Mouse (Mus musculus): ENCODE results near the gene Med13l. TPM values are rescaled to one million over a fixed set of nuclear protein-coding genes. Genes with fewer than 3 reads are reported as not detected.
A peak's percentile ranks its signal among the peaks of the same experiment; 100 is the strongest.

Med13l gene
- total and polyA plus RNA-seq, 2 experiments from 2014 or later, result 12.5 to 31.0 TPM

DNA sequence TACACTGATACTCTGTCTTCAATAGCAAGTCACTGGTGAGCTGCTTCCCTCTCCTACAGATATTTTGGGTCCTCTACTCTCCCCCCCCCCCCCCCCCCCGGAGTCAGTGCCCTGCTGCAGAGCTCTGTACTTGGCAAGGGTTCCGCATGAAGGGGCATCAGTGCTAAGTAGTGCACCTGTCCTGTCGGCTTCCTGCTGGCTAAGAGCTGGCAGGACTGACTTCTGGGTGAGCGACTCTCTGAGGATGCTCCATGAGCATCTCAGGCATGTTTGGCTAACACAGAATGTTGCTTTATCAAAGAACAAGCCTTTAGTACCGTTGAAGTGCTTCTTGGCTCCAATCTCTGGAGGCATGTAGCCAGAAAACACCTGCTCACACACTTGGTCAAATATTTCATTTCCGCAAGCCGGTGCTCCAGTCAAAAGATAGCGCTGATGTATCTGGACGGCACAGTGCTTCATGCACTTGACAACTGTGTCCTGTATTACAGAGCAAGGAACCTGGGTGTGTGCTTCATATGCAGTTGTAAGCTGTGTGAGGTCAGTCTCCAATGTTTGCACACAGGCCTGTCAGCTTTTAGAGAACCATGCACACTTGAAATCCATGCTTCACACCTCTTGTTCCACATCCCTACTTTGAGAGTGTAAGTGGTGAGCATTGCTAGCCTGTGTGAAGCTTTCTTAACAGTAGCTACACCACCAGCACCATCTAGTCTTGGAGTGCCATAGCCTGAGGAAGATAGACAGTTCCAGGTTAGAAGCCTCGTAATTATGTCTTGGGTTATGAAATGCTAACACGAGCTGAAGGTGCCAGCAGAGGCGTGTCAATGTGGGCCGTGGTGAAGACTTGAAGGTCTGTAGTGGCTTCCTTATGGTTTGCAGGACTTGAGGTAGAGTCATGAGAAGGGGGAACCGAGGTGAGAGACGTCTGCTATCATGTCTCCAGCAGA lies 128.7 kb downstream of the Med13l start:
- Histone ChIP-seq H3K27ac (ENCODE audit: low read depth, low read length) (no peak overlapping the region), H3K4me2 (ENCODE audit: low read depth) (no peak overlapping the region), H3K9ac (no peak overlapping the region), H3K9me3 (ENCODE audit: low read length) (no peaks in the 10 kb centered on the region), H3K27me3 (ENCODE audit: insufficient read depth, low read length) (no peaks in the 10 kb centered on the region), H3K4me1 (ENCODE audit: insufficient read depth) (no peaks in the 10 kb centered on the region), H3K4me3 (ENCODE audit: low read depth, low read length) (no peak overlapping the region), H3K36me3 (ENCODE audit: insufficient read depth) (no peaks in the 10 kb centered on the region)
- ATAC-seq (no peak), DNase-seq (no peak)
- TF ChIP-seq CTCF (IDR thresholded peaks at IDR 0.05; ENCODE audit: low read depth), result no peak
- WGBS, result 73% methylated on average over 15 of the region's 15 CpGs

DNA sequence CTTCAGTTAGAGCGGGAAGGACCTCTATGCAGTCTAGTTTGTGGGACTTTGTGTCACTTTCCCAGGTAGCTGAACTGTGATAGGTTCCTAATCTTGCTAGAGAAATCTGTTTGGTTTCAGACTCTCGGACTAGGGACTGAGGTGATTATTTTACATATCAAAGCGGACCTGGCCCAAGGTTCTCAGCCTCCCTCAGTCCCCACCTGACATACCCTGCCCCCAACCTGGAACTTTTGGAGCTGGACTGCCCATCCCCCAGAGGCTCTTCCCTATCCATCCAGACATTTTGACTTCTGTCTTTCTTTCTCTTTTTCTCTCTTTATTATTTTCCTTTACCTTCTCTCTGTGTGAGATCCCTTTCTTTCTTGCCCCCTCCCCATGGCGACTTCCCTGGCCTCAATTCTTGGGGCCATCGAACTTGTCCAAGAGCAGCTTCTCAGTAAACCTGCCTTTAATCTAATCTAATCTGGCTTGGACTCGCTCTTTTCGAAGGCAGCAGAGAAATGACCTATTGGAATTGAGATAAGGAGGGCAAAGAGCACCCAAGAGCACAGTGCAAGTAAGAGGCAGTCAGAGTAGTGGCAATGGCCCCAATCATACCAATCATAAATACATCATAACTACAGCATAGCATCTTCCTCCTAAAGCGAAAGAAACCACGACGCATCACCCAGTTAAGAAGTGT lies 130.7 kb downstream of the Med13l start:
- WGBS, result 79% methylated on average over 10 of the region's 10 CpGs
- no peak for ATAC-seq

DNA sequence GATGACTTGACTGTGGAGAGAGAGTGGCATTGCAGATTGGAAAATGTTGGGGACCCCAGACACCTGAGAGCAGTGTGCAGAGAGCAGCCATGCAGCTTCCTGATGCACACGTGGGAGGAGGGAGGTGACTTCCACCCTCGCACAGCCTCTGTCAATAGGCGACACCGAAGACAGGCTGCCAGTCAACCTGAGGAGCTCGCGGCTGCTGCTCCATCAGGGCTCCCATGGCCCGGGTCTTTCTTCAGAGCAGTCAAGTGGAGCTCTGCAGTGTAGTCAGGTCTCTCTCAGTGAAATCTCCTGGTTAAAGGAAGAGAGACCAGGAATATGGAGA lies 131.2 kb downstream of the Med13l start:
- no peak overlapping the region for H3K4me2 ChIP-seq (ENCODE audit: low read depth)
- 50% methylated on average over 7 of the region's 7 CpGs for WGBS
- ATAC-seq, result peak; percentile 51; the same call in 1 of the 2 replicates
- TF ChIP-seq CTCF (IDR thresholded peaks at IDR 0.05; ENCODE audit: low read depth), result no peak
- H3K36me3 ChIP-seq (ENCODE audit: insufficient read depth), result no peaks in the 10 kb centered on the region
- H3K4me3 ChIP-seq (ENCODE audit: low read depth, low read length), result no peak overlapping the region
- no peak for DNase-seq
- no peaks in the 10 kb centered on the region for H3K9me3 ChIP-seq (ENCODE audit: low read length)
- H3K27ac ChIP-seq (ENCODE audit: low read depth, low read length), result no peak overlapping the region
- no peak overlapping the region for H3K9ac ChIP-seq
- no peaks in the 10 kb centered on the region for H3K27me3 ChIP-seq (ENCODE audit: insufficient read depth, low read length)
- no peaks in the 10 kb centered on the region for H3K4me1 ChIP-seq (ENCODE audit: insufficient read depth)

More for the DNA sequence above, 130.7 kb downstream of the Med13l start:
- no peak overlapping the region for H3K9ac ChIP-seq
- H3K27ac ChIP-seq (ENCODE audit: low read depth, low read length), result no peak overlapping the region
- H3K4me1 ChIP-seq (ENCODE audit: insufficient read depth), result no peaks in the 10 kb centered on the region
- no peak for DNase-seq
- no peaks in the 10 kb centered on the region for H3K9me3 ChIP-seq (ENCODE audit: low read length)
- H3K27me3 ChIP-seq (ENCODE audit: insufficient read depth, low read length), result no peaks in the 10 kb centered on the region
- H3K4me3 ChIP-seq (ENCODE audit: low read depth, low read length), result no peak overlapping the region
- no peak for TF ChIP-seq CTCF (IDR thresholded peaks at IDR 0.05; ENCODE audit: low read depth)
- no peaks in the 10 kb centered on the region for H3K36me3 ChIP-seq (ENCODE audit: insufficient read depth)
- H3K4me2 ChIP-seq (ENCODE audit: low read depth), result no peak overlapping the region

DNA sequence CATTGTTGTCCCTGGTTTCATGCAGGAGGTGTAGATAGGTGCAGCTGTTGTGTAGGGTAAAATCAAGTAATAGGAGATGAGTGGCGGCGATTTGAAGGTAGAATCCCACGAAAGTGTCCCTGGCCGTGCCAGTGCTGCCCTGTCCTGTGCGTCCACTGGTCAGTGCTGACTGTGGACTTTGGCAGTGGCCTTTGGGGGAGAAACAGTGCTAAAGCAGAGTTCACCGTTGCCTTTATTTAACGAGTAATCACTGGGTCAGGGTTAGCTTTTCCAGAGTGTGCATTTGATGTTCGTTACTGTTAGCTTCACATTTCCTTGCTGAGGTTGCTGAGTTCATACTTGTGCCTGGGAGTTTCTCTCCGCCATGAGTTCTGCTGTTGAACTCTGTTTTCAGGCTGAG lies 133.5 kb downstream of the Med13l start:
- no peaks in the 10 kb centered on the region for H3K36me3 ChIP-seq (ENCODE audit: insufficient read depth)
- 85% methylated on average over 9 of the region's 9 CpGs for WGBS
- no peaks in the 10 kb centered on the region for H3K4me1 ChIP-seq (ENCODE audit: insufficient read depth)
- no peak for ATAC-seq
- H3K27me3 ChIP-seq (ENCODE audit: insufficient read depth, low read length), result no peaks in the 10 kb centered on the region
- DNase-seq, result no peak
- no peak overlapping the region for H3K27ac ChIP-seq (ENCODE audit: low read depth, low read length)
- H3K4me2 ChIP-seq (ENCODE audit: low read depth), result no peak overlapping the region
- no peak overlapping the region for H3K9ac ChIP-seq
- no peak overlapping the region for H3K4me3 ChIP-seq (ENCODE audit: low read depth, low read length)
- TF ChIP-seq CTCF (IDR thresholded peaks at IDR 0.05; ENCODE audit: low read depth), result no peak
- H3K9me3 ChIP-seq (ENCODE audit: low read length), result no peaks in the 10 kb centered on the region

DNA sequence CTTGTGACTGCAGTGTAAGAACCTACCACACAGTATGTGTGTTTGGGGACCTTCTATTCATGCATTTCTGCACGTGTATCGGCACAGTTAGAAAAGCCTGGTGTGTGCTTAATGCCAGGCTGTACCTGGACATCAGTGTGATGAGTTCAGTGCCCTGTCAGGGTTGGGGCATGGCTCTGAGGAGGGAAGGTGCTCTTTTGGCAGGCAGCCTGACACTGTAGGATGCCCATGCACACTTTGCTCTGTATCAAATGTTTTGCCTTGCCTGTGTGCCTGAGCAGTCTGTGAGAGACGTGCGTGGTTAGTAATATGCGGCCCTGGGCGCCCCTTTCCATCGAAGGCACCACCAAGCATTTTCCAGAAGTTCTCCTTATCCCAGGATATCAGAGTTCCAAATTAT lies 136.6 kb downstream of the Med13l start:
- Histone ChIP-seq H3K9me3 (ENCODE audit: low read length) (no peaks in the 10 kb centered on the region), H3K4me3 (ENCODE audit: low read depth, low read length) (no peak overlapping the region), H3K36me3 (ENCODE audit: insufficient read depth) (no peaks in the 10 kb centered on the region), H3K4me1 (ENCODE audit: insufficient read depth) (no peaks in the 10 kb centered on the region), H3K27me3 (ENCODE audit: insufficient read depth, low read length) (no peaks in the 10 kb centered on the region), H3K4me2 (ENCODE audit: low read depth) (no peak overlapping the region), H3K9ac (no peak overlapping the region), H3K27ac (ENCODE audit: low read depth, low read length) (no peak overlapping the region)
- no peak for DNase-seq
- no peak for ATAC-seq
- 88% methylated on average over 7 of the region's 7 CpGs for WGBS
- no peak for TF ChIP-seq CTCF (IDR thresholded peaks at IDR 0.05; ENCODE audit: low read depth)

DNA sequence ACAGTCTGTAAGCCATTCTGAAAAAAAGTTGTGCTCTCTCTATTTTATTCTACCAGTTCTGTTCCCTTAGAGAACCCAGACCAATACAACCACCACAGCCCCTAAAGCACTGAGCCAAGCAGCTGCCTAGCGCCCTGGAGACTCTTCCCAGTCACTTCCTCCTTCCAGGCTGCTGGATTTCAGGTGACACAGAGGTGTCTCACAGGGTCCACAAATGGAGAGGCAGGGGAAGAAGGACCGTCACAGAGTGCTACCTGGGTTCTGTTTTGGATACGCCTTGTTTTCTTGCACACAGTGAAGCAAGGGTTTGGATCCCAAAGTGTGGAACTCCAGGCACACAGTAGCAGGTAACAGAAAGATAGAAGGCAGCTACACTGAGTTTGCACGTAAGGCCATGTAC lies 140.5 kb downstream of the Med13l start:
- Histone ChIP-seq H3K4me1 (ENCODE audit: insufficient read depth) (peaks cover 13% of the 10 kb centered on the region), H3K27me3 (ENCODE audit: insufficient read depth, low read length) (no peaks in the 10 kb centered on the region), H3K36me3 (ENCODE audit: insufficient read depth) (no peaks in the 10 kb centered on the region), H3K9ac (no peak overlapping the region), H3K4me2 (ENCODE audit: low read depth) (no peak overlapping the region), H3K27ac (ENCODE audit: low read depth, low read length) (no peak overlapping the region), H3K4me3 (ENCODE audit: low read depth, low read length) (no peak overlapping the region), H3K9me3 (ENCODE audit: low read length) (no peaks in the 10 kb centered on the region)
- ATAC-seq, result no peak
- DNase-seq, result no peak
- WGBS, result 85% methylated on average over 4 of the region's 4 CpGs
- TF ChIP-seq CTCF (IDR thresholded peaks at IDR 0.05; ENCODE audit: low read depth), result no peak

DNA sequence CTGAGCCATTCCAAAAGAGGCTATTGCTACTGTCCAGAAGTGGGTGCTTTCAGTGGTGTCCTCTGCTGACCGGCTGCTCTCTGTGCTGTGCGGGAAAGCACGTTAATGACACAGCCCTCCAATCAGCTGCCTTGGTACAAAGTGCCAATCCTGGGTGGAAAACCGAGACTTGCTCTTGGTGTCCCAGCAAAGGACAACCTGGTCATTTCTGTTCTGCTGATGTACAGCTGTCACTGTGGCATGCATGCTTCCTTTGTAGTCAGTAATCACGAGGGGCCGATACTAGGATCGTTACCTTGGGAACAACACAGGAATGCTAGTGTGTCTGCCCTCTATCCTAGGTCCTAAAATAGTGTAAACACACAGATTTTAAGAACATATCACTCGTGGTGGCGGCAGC lies 142.2 kb downstream of the Med13l start:
- no peak for TF ChIP-seq CTCF (IDR thresholded peaks at IDR 0.05; ENCODE audit: low read depth)
- 23% methylated on average over 9 of the region's 9 CpGs for WGBS

More for the DNA sequence above, 142.2 kb downstream of the Med13l start:
- Histone ChIP-seq H3K9me3 (ENCODE audit: low read length) (no peaks in the 10 kb centered on the region), H3K27ac (ENCODE audit: low read depth, low read length) (no peak overlapping the region), H3K36me3 (ENCODE audit: insufficient read depth) (no peaks in the 10 kb centered on the region), H3K9ac (no peak overlapping the region), H3K4me3 (ENCODE audit: low read depth, low read length) (no peak overlapping the region), H3K4me2 (ENCODE audit: low read depth) (no peak overlapping the region), H3K27me3 (ENCODE audit: insufficient read depth, low read length) (no peaks in the 10 kb centered on the region), H3K4me1 (ENCODE audit: insufficient read depth) (peaks cover 26% of the 10 kb centered on the region)
- ATAC-seq, result no peak
- no peak for DNase-seq

Data from forebrain, postnatal 0 days (tissue).